28 mouse cellular contexts compared by ENCODE assay signal in the genomic region with DNA sequence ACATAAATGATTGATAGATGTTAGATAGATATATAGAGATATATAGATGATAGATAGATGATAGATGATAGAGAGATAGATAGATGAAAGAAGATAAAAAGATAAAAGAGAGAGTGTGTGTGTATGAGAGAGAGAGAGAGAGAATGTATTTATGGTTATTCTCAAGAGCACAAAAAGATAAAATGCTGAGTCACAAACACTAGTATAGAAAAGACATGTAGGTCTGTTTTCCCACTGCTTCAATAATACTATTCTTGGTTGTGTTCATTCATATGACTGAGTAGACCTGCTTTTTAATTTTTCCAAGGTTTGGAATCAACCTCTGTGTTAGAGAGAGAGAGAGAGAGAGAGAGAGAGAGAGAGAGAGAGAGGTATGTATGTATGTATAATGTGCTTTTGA.
"Had no signal": no experiment of that assay in that cellular context is flagged by ENCODE, and none has a peak within 500 bp of the region (broad histone marks: within the 10 kb centered on the region; RNA-seq: fewer than 3 reads in every experiment).

No protein-coding gene starts in this region.

- DNase-seq: left cerebral cortex, postnatal 4 days; liver; liver, embryonic 13.5 days; liver, postnatal 0 days; lung, adult 18-20 months; lung, adult 2 months; lung, embryonic 14.5 days; lung, postnatal 10 days; lung, postnatal 14 days; lung, postnatal 36 days; lung, postnatal 4 days; midbrain, embryonic 14.5 days had no signal

- H3K4me3 ChIP-seq: limb, embryonic 10.5 days; limb, embryonic 12.5 days; limb, embryonic 13.5 days; limb, embryonic 15.5 days; liver, embryonic 12.5 days; liver, embryonic 13.5 days; liver, embryonic 15.5 days; lung, embryonic 15.5 days; megakaryocyte, embryonic 14.5 days; midbrain, embryonic 10.5 days; midbrain, embryonic 12.5 days; midbrain, embryonic 13.5 days; midbrain, embryonic 15.5 days; myocyte; neural tube, embryonic 12.5 days had no signal

- H3K27ac ChIP-seq: limb, embryonic 10.5 days; limb, embryonic 12.5 days; limb, embryonic 13.5 days; limb, embryonic 15.5 days; liver, embryonic 12.5 days; liver, embryonic 13.5 days; liver, embryonic 14.5 days; liver, embryonic 15.5 days; lung, embryonic 15.5 days; macrophage; midbrain, embryonic 10.5 days; midbrain, embryonic 12.5 days; midbrain, embryonic 13.5 days; midbrain, embryonic 15.5 days; neural tube, embryonic 12.5 days had no signal

- H3K9me3 ChIP-seq: limb, embryonic 10.5 days; limb, embryonic 12.5 days; limb, embryonic 13.5 days; limb, embryonic 15.5 days; liver, embryonic 12.5 days; liver, embryonic 13.5 days; liver, embryonic 15.5 days; lung, embryonic 15.5 days; midbrain, embryonic 10.5 days; midbrain, embryonic 12.5 days; midbrain, embryonic 13.5 days; midbrain, embryonic 15.5 days; neural tube, embryonic 12.5 days had no signal

- H3K4me1 ChIP-seq: limb, embryonic 10.5 days; limb, embryonic 12.5 days; limb, embryonic 13.5 days; limb, embryonic 15.5 days; liver, embryonic 12.5 days; liver, embryonic 13.5 days; liver, embryonic 15.5 days; lung, embryonic 15.5 days; midbrain, embryonic 10.5 days; midbrain, embryonic 12.5 days; midbrain, embryonic 15.5 days; neural tube, embryonic 12.5 days had no signal

- H3K36me3 ChIP-seq: limb, embryonic 10.5 days; limb, embryonic 12.5 days; limb, embryonic 13.5 days; limb, embryonic 15.5 days; liver, embryonic 12.5 days; liver, embryonic 13.5 days; liver, embryonic 15.5 days; lung, embryonic 15.5 days; midbrain, embryonic 10.5 days; midbrain, embryonic 12.5 days; midbrain, embryonic 13.5 days; midbrain, embryonic 15.5 days; neural tube, embryonic 12.5 days had no signal

- H3K9ac ChIP-seq: limb, embryonic 12.5 days; limb, embryonic 13.5 days; limb, embryonic 15.5 days; liver, embryonic 12.5 days; liver, embryonic 13.5 days; liver, embryonic 14.5 days; liver, embryonic 15.5 days; liver, postnatal 0 days; lung, embryonic 14.5 days; lung, embryonic 15.5 days; midbrain, embryonic 12.5 days; midbrain, embryonic 13.5 days; midbrain, embryonic 15.5 days; neural tube, embryonic 12.5 days had no signal

- H3K27me3 ChIP-seq: limb, embryonic 12.5 days; limb, embryonic 13.5 days; limb, embryonic 15.5 days; liver, embryonic 12.5 days; liver, embryonic 13.5 days; liver, embryonic 15.5 days; lung, embryonic 15.5 days; megakaryocyte, embryonic 14.5 days; midbrain, embryonic 13.5 days; midbrain, embryonic 15.5 days; neural tube, embryonic 12.5 days had no signal
